Mouse (Mus musculus): ENCODE measurements at regions not wholly inside any gene's neighbourhood (a gene's known extent, or its start where the extent isn't known, plus 50 kb on each side); places are given as distances from the start of the nearest gene placed in this dataset.

DNA sequence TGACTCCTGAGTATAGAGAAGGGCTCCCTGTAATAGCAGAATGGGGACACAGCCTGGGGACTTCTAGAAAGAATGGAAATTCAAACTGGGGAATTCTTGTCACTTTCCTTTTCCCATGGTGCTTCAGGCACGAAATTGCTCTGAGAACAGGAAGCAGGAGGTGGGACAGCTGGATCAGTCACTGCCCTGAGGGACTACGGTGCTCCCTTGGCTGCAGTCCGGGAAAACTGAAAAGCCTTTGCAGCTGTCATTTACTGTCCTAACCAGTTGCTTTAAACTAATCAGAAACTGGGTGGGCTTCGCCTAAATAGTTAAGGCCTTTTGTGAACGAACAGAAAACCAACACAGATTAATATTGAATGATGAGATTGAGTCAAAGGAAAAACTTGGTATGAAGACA lies 237.9 kb downstream of the Cbln4 start:
- no peak for DNase-seq (ENCODE audit: low spot score in 2 of 2)

- DNase-seq (ENCODE audit: low spot score in 2 of 2): peak in 1 of 2 experiments; percentile 9
Observed at GRCm38 (mm10) chr2:171800511-171801268, 242.6 kb downstream of the Cbln4 start.

- no peak for DNase-seq (ENCODE audit: low spot score in 2 of 2)
Observed at GRCm38 (mm10) chr2:171799351-171799750, 243.9 kb downstream of the Cbln4 start.

GRCm38 (mm10) chr2:171790686-171791085 lies 252.6 kb downstream of the Cbln4 start:
- no peak for DNase-seq (ENCODE audit: low spot score in 2 of 2)

DNA sequence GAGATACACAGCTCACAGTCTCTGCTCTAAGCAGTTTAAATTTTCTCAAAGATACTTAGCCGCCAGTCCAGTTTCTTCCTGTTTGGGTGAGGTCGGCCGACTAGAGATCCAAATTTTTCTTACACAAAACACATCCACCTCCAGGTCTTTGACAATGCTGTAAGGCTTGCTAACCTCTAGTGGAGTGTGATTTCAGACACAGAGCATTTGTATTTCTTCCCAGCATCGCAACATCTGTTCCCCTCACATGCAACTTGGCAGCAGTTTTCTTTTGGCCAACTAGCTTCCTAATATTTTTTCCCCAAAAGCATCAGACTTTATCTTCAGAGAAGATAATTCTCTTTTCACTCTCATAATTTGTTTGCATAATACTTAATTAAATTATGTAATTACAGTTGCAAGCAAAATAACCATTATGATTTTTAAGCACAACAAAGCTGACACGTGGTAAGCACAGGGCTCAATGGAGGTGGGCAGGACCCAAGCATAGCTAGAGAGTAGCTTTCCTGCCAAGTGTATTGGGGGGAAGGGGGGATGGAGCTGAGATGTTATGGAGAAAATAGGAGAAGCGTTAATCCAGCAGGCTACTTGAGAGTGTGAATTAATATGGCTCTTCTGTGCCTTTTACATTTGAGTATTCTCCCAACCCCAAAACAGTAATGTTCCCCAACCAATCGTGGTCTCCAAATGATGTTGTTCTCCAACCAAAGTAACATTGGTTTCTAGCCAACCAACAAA lies 276.9 kb downstream of the Cbln4 start:
- DNase-seq (ENCODE audit: low spot score in 2 of 2): no peak

DNA sequence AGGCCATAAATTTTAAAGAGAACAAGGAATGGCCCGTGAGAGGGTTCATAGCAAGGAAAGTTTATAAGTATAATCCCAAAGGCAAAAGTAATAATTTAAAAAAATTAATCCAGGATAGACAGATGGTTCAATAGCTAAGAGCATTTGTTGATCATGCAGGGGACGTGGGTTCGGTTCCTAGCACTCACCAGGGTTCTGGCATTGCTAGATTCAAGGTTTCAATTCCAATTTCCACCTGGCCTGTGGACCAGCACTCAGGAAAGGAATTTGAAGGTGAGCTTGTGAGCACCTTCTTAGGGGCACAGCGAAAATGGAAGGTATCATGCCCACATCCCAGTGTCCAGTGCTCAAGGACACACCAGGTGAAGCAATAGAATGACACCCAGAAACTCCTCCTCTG lies 278.2 kb downstream of the Cbln4 start:
- DNase-seq (ENCODE audit: low spot score in 2 of 2): no peak

GRCm38 (mm10) chr2:171753502-171753901 lies 289.8 kb downstream of the Cbln4 start:
- DNase-seq (ENCODE audit: low spot score in 2 of 2): no peak

DNA sequence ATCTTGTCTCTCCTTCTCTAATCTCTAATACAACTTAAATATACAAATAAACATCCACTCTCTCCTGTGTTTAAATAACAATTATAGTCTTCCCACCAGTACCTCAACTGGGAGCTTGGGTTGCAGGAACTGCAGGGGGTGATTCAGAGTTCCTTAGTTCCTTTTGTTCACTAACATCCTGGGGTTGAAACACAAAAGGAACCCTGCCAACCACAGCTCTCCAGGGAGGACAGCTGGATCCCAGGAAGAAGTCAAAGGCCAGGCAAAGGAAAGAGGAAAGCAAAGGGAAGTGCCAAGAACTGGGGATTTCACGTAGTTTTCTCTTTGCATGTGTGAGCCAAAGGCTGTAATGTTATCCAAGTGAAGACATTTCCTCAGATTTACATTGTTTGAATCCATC lies 296.1 kb downstream of the Cbln4 start:
- no peak for DNase-seq (ENCODE audit: low spot score in 2 of 2)

- DNase-seq (ENCODE audit: low spot score in 2 of 2): no peak
Observed at GRCm38 (mm10) chr2:171743111-171743510, 300.2 kb downstream of the Cbln4 start.

GRCm38 (mm10) chr2:171742706-171743105 lies 300.6 kb downstream of the Cbln4 start:
- DNase-seq (ENCODE audit: low spot score in 2 of 2): no peak

DNA sequence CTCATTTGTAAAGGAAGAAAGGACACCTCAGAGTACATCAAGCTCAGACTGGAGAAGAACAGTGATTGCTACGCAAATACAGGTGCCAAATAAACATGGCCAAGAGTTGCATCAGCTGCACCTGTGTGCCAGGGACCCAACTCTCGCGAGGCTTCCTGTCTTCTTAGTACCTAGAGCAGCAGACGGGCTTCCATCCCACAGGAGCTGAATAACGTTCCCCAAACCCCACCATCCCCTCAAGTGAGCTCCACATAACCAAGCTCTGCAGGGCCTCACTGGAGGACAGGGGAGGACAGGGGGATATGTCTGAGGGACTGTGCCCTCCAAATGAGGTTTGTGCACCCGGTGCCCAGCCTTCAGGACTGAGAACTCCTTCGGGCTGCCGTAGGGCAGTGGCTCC lies 305.5 kb downstream of the Cbln4 start:
- no peak for DNase-seq (ENCODE audit: low spot score in 2 of 2)

- DNase-seq (ENCODE audit: low spot score in 2 of 2): no peak
Observed at GRCm38 (mm10) chr2:171735061-171735490, 308.2 kb downstream of the Cbln4 start.

- no peak for DNase-seq (ENCODE audit: low spot score in 2 of 2)
Observed at GRCm38 (mm10) chr2:171734634-171734987, 308.7 kb downstream of the Cbln4 start.

GRCm38 (mm10) chr2:171733965-171734633 lies 309.2 kb downstream of the Cbln4 start:
- no peak for DNase-seq (ENCODE audit: low spot score in 2 of 2)

GRCm38 (mm10) chr2:171719269-171719668 lies 324.0 kb downstream of the Cbln4 start:
- no peak for DNase-seq (ENCODE audit: low spot score in 2 of 2)

DNA sequence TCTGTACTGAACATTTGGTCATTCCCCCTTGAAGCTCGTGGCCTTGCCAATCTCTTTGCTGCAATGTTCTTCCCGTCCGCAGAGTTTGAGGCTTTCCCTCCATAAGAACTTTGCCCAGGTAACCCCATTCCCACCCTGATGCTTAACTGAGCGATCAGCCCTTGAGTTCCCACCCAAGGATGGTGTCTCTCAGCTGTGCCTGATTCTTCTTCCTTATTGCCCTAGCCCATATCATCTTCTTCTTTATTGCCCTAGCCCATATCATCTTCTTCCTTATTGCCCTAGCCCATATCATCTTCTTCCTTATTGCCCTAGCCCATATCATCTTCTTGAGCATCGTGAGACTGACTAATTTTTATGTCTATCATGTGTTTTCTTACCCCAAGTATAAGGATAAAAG lies 324.4 kb downstream of the Cbln4 start:
- no peak for DNase-seq (ENCODE audit: low spot score in 2 of 2)

GRCm38 (mm10) chr2:171712816-171713570 lies 330.3 kb downstream of the Cbln4 start:
- peak; percentile 11 to 78 for DNase-seq (ENCODE audit: low spot score in 2 of 2)

DNA sequence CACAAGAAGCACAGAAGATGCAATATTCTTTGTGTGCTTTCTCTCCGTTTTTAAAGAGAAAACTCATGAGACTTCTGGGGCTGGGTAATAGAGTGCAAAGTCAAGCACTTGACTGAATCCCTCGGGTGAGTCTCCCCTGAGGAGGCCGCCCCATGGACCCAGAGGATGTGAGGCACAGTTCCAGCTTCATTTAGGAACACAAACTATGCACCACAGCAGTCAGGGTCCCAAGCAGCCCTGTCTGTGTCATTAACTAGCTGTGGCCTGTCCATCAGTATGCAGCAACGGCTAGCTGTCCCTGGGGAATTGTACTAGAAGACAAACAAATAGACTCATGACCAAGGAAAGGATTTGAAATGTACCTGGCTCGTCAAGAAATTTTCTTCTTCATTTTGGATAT lies 349.7 kb downstream of the Cbln4 start:
- no peak for DNase-seq (ENCODE audit: low spot score in 2 of 2)

GRCm38 (mm10) chr2:171690781-171691180 lies 352.5 kb downstream of the Cbln4 start:
- DNase-seq (ENCODE audit: low spot score in 2 of 2): no peak

GRCm38 (mm10) chr2:171689102-171689501 lies 354.2 kb downstream of the Cbln4 start:
- no peak for DNase-seq (ENCODE audit: low spot score in 2 of 2)

- DNase-seq (ENCODE audit: low spot score in 2 of 2): no peak
Observed at GRCm38 (mm10) chr2:171677998-171678397, 365.3 kb downstream of the Cbln4 start.
